Mouse (Mus musculus) hematopoietic stem cell, adult 5-6 weeks (primary cell): Measurements from ENCODE around the gene Tmem234. TPM values are rescaled to one million over a fixed set of nuclear protein-coding genes. Genes with fewer than 3 reads are reported as not detected.
A peak's percentile ranks its signal among the peaks of the same experiment; 100 is the strongest.

Source experiments
- ATAC-seq, 2 experiments: fragments of 125-278 bp in 1 of 2; replicated peaks in 1 of 2; 2 replicates each; pipeline ENCODE4 v1.8.0; 2016 to 2017; ENCODE audit warnings: inconsistent platforms in 2 of 2, mild to moderate bottlenecking in 2 of 2, moderate number of reproducible peaks in 2 of 2, low read depth in 1 of 2, moderate TSS enrichment in 1 of 2; ENCODE audit not compliant: low FRiP score in 2 of 2, poor library complexity in 2 of 2, severe bottlenecking in 2 of 2, insufficient read depth in 1 of 2, low TSS enrichment in 1 of 2
- total RNA-seq: library from RNA; stranded (forward); fragments of 172-1452, 232-1000 nt; gene quantifications from 2 replicates; pipeline ENCODE4 v1.2.3, GENCODE M21; 2017

Gene Tmem234
- total RNA-seq, 1 experiment from 2014 or later = 91.1 TPM

DNA sequence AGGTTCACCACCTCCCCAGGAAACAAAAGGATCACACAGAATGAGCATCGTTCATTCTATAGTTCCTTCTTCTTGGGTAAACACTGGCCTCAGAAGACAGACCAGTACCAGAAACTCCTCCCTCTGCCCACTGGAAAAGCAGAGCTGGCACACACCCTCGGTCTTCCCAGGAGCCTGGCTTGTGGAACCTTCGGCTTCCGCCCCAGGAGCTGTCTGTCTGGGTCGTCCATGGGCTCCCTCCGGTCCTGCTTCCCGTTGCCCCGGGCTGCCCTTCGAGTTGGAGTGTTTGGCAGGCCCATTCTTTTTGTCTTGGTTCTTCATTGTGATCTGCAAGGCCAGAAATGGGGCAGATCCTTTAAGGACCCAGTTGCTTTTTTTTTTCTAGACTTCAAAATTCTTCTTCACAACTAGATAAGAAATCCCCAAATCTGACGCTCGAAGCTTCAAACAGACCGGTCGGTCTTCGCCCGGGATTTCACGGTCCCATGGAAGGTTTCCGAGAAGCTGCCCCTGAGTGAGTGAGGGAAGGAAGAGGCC lies 39.7 kb downstream of the Tmem234 start:
- no peak for ATAC-seq

DNA sequence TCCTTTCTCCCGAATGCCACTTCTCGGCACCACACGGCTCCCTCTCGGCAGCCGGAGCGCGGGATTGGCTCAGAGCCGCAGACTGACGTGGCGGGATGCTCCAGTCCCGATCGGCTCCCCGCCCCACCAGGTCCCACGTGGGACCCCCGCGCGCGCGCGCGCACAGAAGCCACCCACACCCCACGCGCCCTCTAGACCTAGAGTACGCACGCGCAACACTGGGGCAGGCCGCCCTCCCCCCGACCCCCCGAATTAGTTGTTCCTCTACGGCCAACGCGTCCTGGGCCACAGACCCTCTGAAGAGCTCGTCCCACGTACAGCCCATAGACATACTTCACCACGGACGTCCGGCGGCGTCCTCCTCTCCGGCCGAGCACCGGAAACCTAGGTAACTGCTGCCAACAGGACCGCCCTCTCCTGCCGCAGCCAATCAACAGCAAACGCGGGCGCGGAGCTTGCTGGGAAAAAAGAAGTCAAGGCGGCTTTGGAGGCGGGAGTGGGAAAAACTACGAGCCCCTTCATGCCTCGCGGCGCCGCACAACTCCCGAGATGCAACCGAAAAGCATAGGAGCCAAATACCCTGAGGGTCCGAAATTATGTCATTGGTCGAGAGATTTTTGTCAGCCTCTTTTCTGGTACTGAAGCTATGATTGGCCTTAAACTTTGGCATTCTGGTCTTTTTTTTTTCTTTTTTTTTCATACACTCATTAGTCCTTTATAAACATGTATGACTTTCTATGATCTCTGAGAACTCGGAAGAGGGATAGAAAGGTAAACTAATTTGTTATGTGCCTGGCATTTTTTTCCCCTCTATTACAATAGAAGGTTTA lies 40.4 kb downstream of the Tmem234 start, which contains the start of gene Txlna:
TSS of gene Txlna (minus strand) at position 428 of the 830 bp plus-strand sequence.
- peak; percentile 91 to 95 for ATAC-seq

DNA sequence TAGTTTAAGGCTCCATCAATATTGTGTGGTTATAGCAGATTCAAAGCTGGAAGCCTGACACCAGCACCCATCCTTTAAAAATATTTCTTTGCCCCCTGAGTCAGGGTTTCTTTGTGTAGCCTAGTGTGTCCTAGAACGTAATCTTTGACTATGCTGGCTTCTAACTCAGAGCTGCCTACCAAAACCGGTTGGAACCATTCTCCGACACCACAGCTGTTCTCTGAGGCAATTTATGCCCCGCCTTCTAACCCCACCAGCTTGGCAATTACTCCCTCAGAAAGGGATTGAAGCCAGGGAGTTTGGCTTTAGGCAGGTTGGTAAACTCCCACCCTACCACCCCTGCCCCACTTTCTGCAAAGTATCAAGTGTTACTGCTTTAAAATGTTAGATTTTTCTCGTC lies 41.3 kb downstream of the Tmem234 start:
- ATAC-seq = no peak

DNA sequence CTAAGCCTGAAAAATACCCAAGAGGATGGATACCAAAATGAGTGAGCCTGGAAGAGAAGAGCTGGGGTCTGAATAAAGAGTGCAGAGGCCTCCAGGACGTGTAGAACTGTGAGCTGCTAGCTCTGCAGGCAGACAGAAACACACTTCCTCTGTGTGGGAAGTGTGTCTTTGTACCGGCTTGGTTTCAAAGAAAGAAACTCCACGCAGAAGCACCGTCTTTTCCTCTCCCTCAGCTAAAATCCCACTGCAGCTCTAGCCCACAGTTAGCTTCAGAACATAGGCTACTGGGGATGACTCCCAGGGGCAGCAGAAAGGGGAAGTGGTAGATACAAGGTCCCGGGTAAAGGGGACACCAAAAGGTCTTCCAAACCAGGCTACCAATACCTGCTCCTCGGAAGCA lies 44.7 kb downstream of the Tmem234 start:
- ATAC-seq = no peak

DNA sequence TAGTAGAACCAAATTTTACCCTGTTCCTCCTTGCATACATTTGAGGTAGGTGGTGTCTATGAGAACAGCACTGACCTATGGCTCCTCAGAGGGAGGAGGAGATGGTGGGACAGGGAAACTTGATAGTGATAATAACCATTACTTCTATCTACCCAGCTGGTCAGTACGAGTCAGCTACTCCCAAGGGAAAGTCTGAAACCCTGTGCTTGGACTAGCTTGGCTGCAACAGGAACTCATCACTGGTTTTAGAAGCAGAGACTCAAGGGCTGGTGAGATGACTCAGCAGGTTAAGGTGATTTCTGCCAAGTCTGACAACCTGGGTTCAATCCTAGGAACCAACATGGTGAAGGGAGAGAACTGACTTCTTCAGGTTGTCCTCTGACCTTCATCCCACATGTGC lies 48.2 kb downstream of the Tmem234 start:
- ATAC-seq = no peak

DNA sequence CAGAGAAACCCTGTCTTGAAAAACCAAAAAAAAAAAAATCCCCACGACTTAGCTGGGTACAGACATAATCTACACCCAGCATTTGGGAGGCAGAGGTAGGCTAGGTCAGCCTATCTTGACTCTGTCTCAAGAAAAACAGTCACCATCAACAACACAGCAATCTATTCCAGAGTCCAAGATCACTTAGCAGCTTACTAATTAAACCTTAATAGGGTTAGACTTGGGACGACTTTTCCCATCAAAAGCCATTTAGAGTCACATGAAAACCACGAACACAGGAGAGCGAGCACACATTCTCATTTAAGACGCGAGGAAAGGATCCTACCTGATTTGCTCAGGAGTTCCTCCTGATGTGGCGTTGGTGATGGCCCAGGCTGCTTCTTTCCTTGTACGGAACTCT lies 49.9 kb downstream of the Tmem234 start:
- ATAC-seq = no peak

DNA sequence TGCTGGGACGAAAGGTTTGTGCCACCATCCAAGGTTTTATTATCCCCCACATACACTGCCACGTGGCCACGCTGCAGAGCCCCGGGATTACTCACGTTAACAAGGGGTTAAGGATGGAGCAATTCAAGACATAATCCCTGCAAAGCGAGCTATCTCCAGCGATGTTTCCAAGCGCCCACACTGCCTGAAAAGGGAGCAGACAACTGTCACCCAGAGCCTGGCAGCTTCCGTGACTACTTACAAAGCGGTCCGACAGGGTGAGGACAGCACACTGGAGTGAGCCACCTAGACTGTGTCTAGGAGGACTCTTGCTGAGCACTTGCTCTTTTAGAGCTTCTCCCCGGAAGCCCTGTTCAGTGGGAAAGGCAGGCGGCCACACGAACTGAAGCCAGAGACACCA lies 54.3 kb downstream of the Tmem234 start:
- no peak for ATAC-seq

DNA sequence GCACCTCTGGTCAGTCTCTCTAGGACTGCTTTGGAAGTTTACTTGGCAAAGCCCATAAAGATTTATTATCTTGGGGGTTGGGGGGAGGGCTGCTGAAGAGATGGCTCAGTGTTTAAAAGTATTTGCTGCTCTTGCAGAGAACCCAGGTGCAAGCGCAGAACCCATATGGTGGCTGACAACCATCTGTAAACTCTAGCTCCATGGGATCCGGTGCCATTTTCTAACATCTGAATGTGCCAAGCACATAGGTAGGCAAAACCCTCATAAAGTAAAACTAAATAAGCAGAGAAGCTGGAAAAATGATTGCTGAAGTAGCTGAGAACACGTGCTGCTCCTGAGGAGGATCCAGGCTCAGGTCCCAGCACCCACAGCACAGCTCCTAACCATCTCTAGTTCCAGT lies 61.1 kb downstream of the Tmem234 start:
- ATAC-seq = no peak

DNA sequence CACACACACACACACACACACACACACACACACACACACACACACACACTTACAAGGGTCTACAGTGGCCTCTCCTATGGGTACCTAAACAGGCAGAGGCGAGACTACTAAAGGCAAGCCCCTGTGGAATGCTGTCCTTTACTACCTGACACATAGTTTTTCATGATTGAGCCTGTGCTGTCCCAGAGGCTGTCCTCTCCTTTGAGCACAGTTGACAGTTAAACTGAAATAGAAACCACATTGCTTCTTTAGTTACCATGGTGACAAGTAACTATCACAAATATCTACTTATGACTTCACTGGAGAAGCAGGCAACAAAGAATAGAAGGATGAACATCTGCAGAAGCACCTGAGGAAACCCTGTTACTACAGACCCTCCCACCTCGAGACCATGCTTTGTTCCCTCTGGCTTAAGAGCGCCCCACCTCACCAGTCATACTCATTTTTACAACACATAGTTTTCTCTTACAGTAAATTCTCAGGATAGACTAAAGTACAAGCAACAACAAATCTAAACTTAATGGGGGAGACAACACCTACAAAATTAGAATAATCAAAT lies 61.9 kb downstream of the Tmem234 start:
- ATAC-seq = no peak

DNA sequence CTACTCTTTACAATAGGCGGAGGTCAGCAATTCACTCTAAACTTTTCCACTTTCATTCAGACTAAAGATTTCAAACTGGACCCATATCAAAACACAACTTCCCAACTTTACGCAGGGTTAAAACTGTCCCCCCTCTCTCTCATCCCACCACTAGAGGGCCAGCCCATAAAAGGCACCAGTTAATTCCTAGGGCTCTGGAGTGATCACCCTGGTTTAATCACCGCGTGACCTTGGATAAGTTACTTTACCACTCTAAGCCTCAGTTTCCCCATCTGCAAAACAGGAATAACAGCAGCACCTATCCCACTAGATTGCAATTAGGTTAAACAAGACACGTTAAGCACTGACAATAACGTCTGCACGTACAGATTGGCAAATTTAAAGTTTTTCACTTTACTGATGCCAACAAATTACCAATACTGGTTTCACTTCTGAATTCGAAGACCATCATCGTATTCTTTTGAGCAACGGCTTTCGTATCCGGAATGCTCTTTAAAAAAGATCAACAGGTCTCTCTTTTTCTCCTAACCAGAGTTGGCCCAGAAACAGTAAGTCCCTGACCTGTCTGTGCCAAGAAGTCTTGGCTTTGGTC lies 71.1 kb downstream of the Tmem234 start:
- peak; percentile 54 to 68; a peak in 3 of 4 replicates for ATAC-seq

DNA sequence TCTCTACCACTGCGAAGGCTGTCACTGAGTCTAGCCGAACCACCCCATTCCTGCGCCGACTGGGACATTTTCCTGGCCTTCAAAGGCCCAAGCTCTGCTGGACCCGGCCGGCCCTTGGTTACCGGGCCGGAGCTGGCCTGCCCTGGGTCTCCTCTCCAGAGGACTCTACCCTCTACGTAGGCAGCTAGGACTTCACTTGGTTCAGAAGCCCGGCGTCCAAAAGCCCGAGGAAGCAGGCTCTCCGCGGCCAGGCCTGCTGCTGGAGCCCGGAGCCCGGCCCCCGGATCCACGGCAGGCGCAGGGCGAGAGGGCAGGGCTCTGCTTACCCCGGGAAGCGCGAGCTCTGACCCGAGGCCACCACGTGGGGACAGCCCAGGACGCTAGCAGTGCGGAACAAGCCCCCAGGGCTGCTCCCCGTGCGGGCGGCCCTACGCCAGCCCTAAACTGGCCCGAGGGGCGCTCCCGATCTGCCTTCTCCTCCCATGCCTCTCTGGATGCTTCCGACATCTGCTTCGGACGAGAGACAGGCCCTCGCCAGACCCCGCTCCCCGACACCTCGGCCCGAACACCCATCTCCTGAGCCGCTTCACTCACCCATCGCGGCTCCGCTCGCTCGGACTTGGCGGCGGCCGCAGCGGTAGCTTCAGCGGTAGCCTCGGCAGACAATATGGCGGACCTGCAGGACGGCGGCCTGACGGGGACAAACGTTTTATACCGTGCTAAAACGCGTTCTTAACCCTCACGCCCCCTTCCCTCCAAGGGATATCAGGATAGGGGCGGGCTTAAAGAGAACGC lies 71.8 kb downstream of the Tmem234 start, which contains the start of gene Kpna6:
TSS of gene Kpna6 (minus strand) at position 685 of the 795 bp plus-strand sequence.
- peak; percentile 91 to 96 for ATAC-seq

DNA sequence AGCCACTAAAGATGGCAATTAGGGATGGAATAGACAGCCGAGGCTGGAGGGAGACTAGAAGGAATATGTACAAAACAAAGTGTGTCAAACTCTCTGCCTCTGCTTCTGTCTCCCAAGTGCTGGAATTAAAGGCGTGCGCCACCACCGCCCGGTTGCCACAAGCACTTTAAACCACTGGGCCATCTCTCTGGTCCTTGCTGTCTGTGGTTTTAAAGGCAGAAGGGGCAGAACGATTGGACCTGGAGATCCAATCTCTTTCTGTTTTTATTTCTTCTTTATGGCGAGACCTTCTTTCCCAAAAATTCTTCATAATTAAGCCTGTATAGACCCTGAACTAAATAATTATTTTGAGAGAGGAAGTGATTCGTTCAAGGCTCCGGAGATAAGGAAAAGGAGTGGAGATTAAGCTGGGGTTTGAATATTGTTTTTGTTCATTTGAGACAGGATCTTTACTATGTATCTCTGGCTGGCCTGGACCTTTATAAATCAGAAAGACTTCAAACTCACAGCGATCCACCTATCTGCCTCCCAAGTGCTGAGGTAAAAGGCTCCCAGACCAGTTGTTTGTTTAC lies 72.5 kb downstream of the Tmem234 start:
- ATAC-seq = peak in 1 of 2 experiments; percentile 12; a peak in 1 of 4 replicates

Other genes with a start within 250 kb of the Tmem234 start
- 8.1 and 12.2 TPM in 2 replicates for gene Zbtb8a, start 222.6 kb upstream of the Tmem234 start, total RNA-seq
- not detected in 2 replicates for gene Zbtb8b, start 159.8 kb upstream of the Tmem234 start, total RNA-seq
- gene Bsdc1, start 139.1 kb upstream of the Tmem234 start, total RNA-seq = 36.2 and 41.3 TPM in 2 replicates
- gene Tssk3, start 109.6 kb upstream of the Tmem234 start, total RNA-seq = not detected in 2 replicates
- not detected in 2 replicates for gene Fam229a, start 109.5 kb upstream of the Tmem234 start, total RNA-seq
- gene Marcksl1, start 87.1 kb upstream of the Tmem234 start, total RNA-seq = 159 and 228 TPM in 2 replicates
- gene Hdac1, start 58.0 kb upstream of the Tmem234 start, total RNA-seq = 104 TPM in 2 replicates
- gene Lck, start 27.0 kb upstream of the Tmem234 start, total RNA-seq = 27.1 and 36.3 TPM in 2 replicates
- not detected in 2 replicates for gene Fam167b, start 22.1 kb upstream of the Tmem234 start, total RNA-seq
- gene Eif3i, start within 50 bp of the Tmem234 start, total RNA-seq = 226 and 281 TPM in 2 replicates
- gene Dcdc2b, start 13.6 kb downstream of the Tmem234 start, total RNA-seq = not detected in 2 replicates
- gene Iqcc, start 18.4 kb downstream of the Tmem234 start, total RNA-seq = 11.4 and 25.6 TPM in 2 replicates
- 57.7 and 75.9 TPM in 2 replicates for gene Ccdc28b, start 23.3 kb downstream of the Tmem234 start, total RNA-seq
- 106 and 169 TPM in 2 replicates for gene Txlna, start 40.4 kb downstream of the Tmem234 start, total RNA-seq
- gene Kpna6, start 72.1 kb downstream of the Tmem234 start, total RNA-seq = 16.0 and 22.8 TPM in 2 replicates
- gene Tmem39b, start 96.2 kb downstream of the Tmem234 start, total RNA-seq = 6.4 and 8.0 TPM in 2 replicates
- gene Khdrbs1, start 141.6 kb downstream of the Tmem234 start, total RNA-seq = 92.1 and 122 TPM in 2 replicates
- 413 and 530 TPM in 2 replicates for gene Ptp4a2, start 210.6 kb downstream of the Tmem234 start, total RNA-seq